In genomic region chr12:71401621-71402416, GRCm38 (mm10) we compare ENCODE assay signal across 26 mouse cellular contexts.
DNase-seq lines count a peak whose midpoint lies in the region; ATAC-seq lines count a peak whose summit lies in the region.
"Had no signal": no experiment of that assay in that cellular context is flagged by ENCODE, and none has a peak within 500 bp of the region (broad histone marks: within the 10 kb centered on the region; RNA-seq: fewer than 3 reads in every experiment).

No protein-coding gene starts in this region.

- 0 out of 2 replicates have a peak, but pooled peaks have one; percentile 38 for ATAC-seq in hindbrain, embryonic 12.5 days (ENCODE audit: low FRiP score)
- ATAC-seq in hindbrain, embryonic 14.5 days (ENCODE audit: low FRiP score): no peak
- ATAC-seq in midbrain, embryonic 11.5 days (ENCODE audit: low FRiP score): 0 out of 2 replicates have a peak, but pooled peaks have one; percentile 22
- 0 out of 2 replicates have a peak, but pooled peaks have one; percentile 22 for ATAC-seq in common myeloid progenitor, adult 5-6 weeks (replicated peaks; ENCODE audit: low read depth, poor library complexity, severe bottlenecking)
- ATAC-seq: forebrain, embryonic 13.5 days; intestine, postnatal 0 days had no signal

- H3K27me3 ChIP-seq in hindbrain, embryonic 12.5 days: no peaks in the 10 kb centered on the region
- H3K27me3 ChIP-seq in hindbrain, embryonic 14.5 days (ENCODE audit: control insufficient read depth, insufficient read depth, low read length): no peaks in the 10 kb centered on the region
- H3K27me3 ChIP-seq in midbrain, embryonic 11.5 days (ENCODE audit: control insufficient read depth, insufficient read depth, low read length): no peaks in the 10 kb centered on the region
- no peaks in the 10 kb centered on the region for H3K27me3 ChIP-seq in midbrain, embryonic 10.5 days (ENCODE audit: low read depth, poor library complexity, severe bottlenecking)
- H3K27me3 ChIP-seq: forebrain, embryonic 13.5 days; heart, embryonic 13.5 days; neural tube, embryonic 13.5 days had no signal

- H3K27ac ChIP-seq in hindbrain, embryonic 12.5 days: 0 out of 2 replicates have a peak overlapping the region, but pooled peaks have one; percentile 5
- H3K27ac ChIP-seq in hindbrain, embryonic 14.5 days: no peak overlapping the region
- no peak overlapping the region for H3K27ac ChIP-seq in midbrain, embryonic 11.5 days (ENCODE audit: low read depth, low read length)
- no peak overlapping the region for H3K27ac ChIP-seq in midbrain, embryonic 10.5 days (replicated peaks)
- H3K27ac ChIP-seq: forebrain, embryonic 13.5 days; heart, adult 2 months; heart, embryonic 13.5 days; hindbrain, embryonic 13.5 days; neural tube, embryonic 13.5 days had no signal

- H3K4me1 ChIP-seq in hindbrain, embryonic 12.5 days: peaks cover 4% of the 10 kb centered on the region; the same call in 1 of the 2 replicates
- H3K4me1 ChIP-seq in hindbrain, embryonic 14.5 days (replicated peaks; ENCODE audit: control insufficient read depth, insufficient read depth, low read length): no peaks in the 10 kb centered on the region
- peaks cover 3% of the 10 kb centered on the region; the same call in 1 of the 2 replicates for H3K4me1 ChIP-seq in midbrain, embryonic 11.5 days (ENCODE audit: control insufficient read depth, insufficient read depth, low read length)
- H3K4me1 ChIP-seq in midbrain, embryonic 10.5 days: peaks cover 24% of the 10 kb centered on the region
- H3K4me1 ChIP-seq: forebrain, embryonic 13.5 days had no signal

- H3K9me3 ChIP-seq in hindbrain, embryonic 12.5 days (replicated peaks): no peaks in the 10 kb centered on the region
- no peaks in the 10 kb centered on the region for H3K9me3 ChIP-seq in hindbrain, embryonic 14.5 days (ENCODE audit: control insufficient read depth, low read length)
- no peaks in the 10 kb centered on the region for H3K9me3 ChIP-seq in midbrain, embryonic 11.5 days (ENCODE audit: control insufficient read depth, low read length)
- H3K9me3 ChIP-seq in midbrain, embryonic 10.5 days (replicated peaks): no peaks in the 10 kb centered on the region
- H3K9me3 ChIP-seq: forebrain, embryonic 13.5 days; G1E; heart, embryonic 13.5 days; hindbrain, embryonic 13.5 days; neural tube, embryonic 13.5 days had no signal

- no peak overlapping the region for H3K4me2 ChIP-seq in hindbrain, embryonic 12.5 days (replicated peaks)
- H3K4me2 ChIP-seq in hindbrain, embryonic 14.5 days (replicated peaks): no peak overlapping the region
- H3K4me2 ChIP-seq in midbrain, embryonic 11.5 days: no peak overlapping the region
- H3K4me2 ChIP-seq: forebrain, embryonic 13.5 days; heart, embryonic 13.5 days; hindbrain, embryonic 13.5 days; neural tube, embryonic 13.5 days had no signal

- no peaks in the 10 kb centered on the region for H3K36me3 ChIP-seq in hindbrain, embryonic 12.5 days
- no peaks in the 10 kb centered on the region for H3K36me3 ChIP-seq in hindbrain, embryonic 14.5 days (replicated peaks; ENCODE audit: control insufficient read depth, insufficient read depth)
- H3K36me3 ChIP-seq in midbrain, embryonic 11.5 days (ENCODE audit: control insufficient read depth, insufficient read depth, low read length): no peaks in the 10 kb centered on the region
- no peaks in the 10 kb centered on the region for H3K36me3 ChIP-seq in midbrain, embryonic 10.5 days
- H3K36me3 ChIP-seq: G1E; heart, embryonic 13.5 days; hindbrain, embryonic 13.5 days; neural tube, embryonic 13.5 days had no signal

- peak; percentile 48 for DNase-seq in embryo, embryonic 10.5 days (ENCODE audit: low spot score)
- no peak for DNase-seq in embryo, embryonic 11 days
- DNase-seq in hindbrain, embryonic 14.5 days (ENCODE audit: low spot score): no peak
- DNase-seq in midbrain, embryonic 11.5 days (ENCODE audit: low spot score, missing footprints): no peak
- DNase-seq in midbrain, embryonic 10.5 days (ENCODE audit: low spot score): no peak
- DNase-seq: adrenal gland, adult 8-10 months; cerebellum, postnatal 36 days; gastrocnemius, postnatal 25 days; heart, adult 2 months; heart, postnatal 10 days; kidney, adult 9 months; kidney, postnatal 10 days; layer of hippocampus, postnatal 36 days; left cerebral cortex, postnatal 4 days; lung, adult 18-20 months; lung, postnatal 14 days; thymus, adult 2 months; thymus, postnatal 4 days had no signal

- WGBS in hindbrain, embryonic 12.5 days: 37% methylated on average over 6 of the region's 6 CpGs
- 27% methylated on average over 6 of the region's 6 CpGs for WGBS in hindbrain, embryonic 14.5 days
- 37% methylated on average over 6 of the region's 6 CpGs for WGBS in midbrain, embryonic 11.5 days
- 59% methylated on average over 6 of the region's 6 CpGs for WGBS in midbrain, embryonic 10.5 days

- no peak overlapping the region for H3K4me3 ChIP-seq in hindbrain, embryonic 12.5 days
- H3K4me3 ChIP-seq in hindbrain, embryonic 14.5 days (replicated peaks; ENCODE audit: low read length): no peak overlapping the region
- no peak overlapping the region for H3K4me3 ChIP-seq in midbrain, embryonic 11.5 days (ENCODE audit: low read depth, low read length)
- H3K4me3 ChIP-seq in midbrain, embryonic 10.5 days: no peak overlapping the region
- H3K4me3 ChIP-seq: forebrain, embryonic 13.5 days; heart, adult 2 months; heart, embryonic 13.5 days; hindbrain, embryonic 13.5 days; neural tube, embryonic 13.5 days had no signal

- H3K9ac ChIP-seq in hindbrain, embryonic 12.5 days: no peak overlapping the region
- H3K9ac ChIP-seq in hindbrain, embryonic 14.5 days: no peak overlapping the region
- H3K9ac ChIP-seq in midbrain, embryonic 11.5 days (ENCODE audit: low read length): no peak overlapping the region
- H3K9ac ChIP-seq: forebrain, embryonic 13.5 days; heart, embryonic 13.5 days; hindbrain, embryonic 13.5 days; neural tube, embryonic 13.5 days had no signal
